Mouse (Mus musculus) CH12.LX (cell line): ENCODE measurements around the gene St5.

Experiments used
- EP300 ChIP-seq: IDR thresholded peaks from 2 replicates; pipeline ENCODE4 v1.6.1; 2011; ENCODE audit warnings: low read length, improper control_type of control experiment
- GABPA ChIP-seq: IDR thresholded peaks from 2 replicates; pipeline ENCODE4 v1.6.1; 2012; ENCODE audit warnings: low read depth, low read length, improper control_type of control experiment, inconsistent platforms; ENCODE audit not compliant: insufficient replicate concordance

DNA sequence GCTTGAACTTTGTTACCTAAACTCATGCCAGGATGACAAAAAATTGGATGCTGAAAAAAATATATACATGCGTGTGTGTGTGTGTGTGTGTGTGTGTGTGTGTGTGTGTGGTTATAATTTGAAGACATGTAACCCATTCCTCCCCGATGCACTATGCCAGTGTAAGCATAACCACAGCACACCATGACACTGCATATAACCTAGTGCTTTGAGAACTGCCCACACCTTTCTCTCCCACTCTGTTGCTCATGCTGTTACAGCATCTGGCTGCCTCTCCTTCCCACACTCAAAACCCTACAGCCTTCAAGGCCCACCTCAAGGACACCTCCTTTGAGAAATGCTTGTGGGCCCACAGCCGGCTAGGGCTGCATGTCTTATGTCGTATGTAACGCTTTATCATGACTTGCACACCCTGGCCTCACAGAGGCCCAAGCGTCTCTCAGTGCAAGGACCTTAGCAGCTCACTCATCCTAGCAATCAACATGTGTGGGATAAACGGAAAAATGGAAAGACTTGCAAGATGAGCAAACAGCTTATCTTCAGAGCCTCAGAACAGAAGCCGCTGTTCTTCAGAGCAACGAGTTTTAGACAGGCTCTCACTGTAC is 81.1 kb downstream of the St5 start:
- TF ChIP-seq EP300: no peak
- TF ChIP-seq GABPA: no peak
